Mouse (Mus musculus): ENCODE results near the gene Scd4.

DNA sequence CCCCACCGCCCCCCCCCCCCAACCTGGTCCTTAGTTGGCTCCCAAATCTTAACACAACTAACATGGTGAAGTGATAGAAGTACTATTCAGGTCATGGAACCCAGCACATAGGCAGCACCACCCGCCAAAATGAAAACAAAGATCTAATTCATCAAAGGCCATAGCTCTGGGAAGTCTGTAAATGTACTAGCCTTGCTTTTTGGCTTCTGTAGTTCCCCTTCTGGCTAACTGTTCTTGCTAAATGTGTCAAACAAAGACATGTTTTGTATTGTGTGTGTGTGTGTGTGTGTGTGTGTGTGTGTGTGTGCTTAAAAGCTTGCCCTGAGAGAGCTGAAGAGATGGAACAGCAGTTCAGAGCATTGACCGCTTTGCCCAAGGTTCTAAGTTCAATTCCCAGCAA lies 19.8 kb upstream of the Scd4 start:
- TF ChIP-seq CTCF (IDR thresholded peaks at IDR 0.05) (no peak), POLR2A (IDR thresholded peaks at IDR 0.05; ENCODE audit: insufficient read depth, low read depth, low read length) (no peak)

Data from heart, adult 2 months (tissue).